Mouse (Mus musculus) ES-Bruce4 (cell line): ENCODE results near the gene Csf1. TPM values are rescaled to one million over a fixed set of nuclear protein-coding genes. Genes with fewer than 3 reads are reported as not detected.

Source experiments
- H3K27ac ChIP-seq: 2 replicates; pipeline ENCODE4 v1.5.1; 2012; ENCODE audit warnings: low read length, inconsistent platforms; ENCODE audit not compliant: insufficient read depth
- H3K27me3 ChIP-seq: 2 replicates; pipeline ENCODE4 v1.6.1; 2012; ENCODE audit warnings: mild to moderate bottlenecking, low read length, inconsistent platforms; ENCODE audit not compliant: control insufficient read depth, poor library complexity, insufficient read depth, severe bottlenecking
- H3K36me3 ChIP-seq: 2 replicates; pipeline ENCODE4 v1.6.1; 2012; ENCODE audit warnings: inconsistent platforms, mild to moderate bottlenecking, low read length, moderate library complexity; ENCODE audit not compliant: control insufficient read depth, poor library complexity, insufficient read depth, severe bottlenecking
- H3K4me1 ChIP-seq: one replicate; pipeline ENCODE4 v1.8.1; 2011; ENCODE audit warnings: low read length; ENCODE audit not compliant: control insufficient read depth, insufficient read depth
- H3K4me3 ChIP-seq: 2 replicates; pipeline ENCODE4 v1.5.1; 2011; ENCODE audit warnings: low read depth, mild to moderate bottlenecking, low read length
- H3K9ac ChIP-seq: 2 replicates; pipeline ENCODE4 v1.6.1; 2012; ENCODE audit warnings: low read depth, mild to moderate bottlenecking, inconsistent platforms; ENCODE audit not compliant: poor library complexity, severe bottlenecking
- H3K9me3 ChIP-seq: replicated peaks from 2 replicates; pipeline ENCODE4 v1.6.1; 2012; ENCODE audit warnings: mild to moderate bottlenecking, low read length, inconsistent platforms; ENCODE audit not compliant: control insufficient read depth, poor library complexity, insufficient read depth, severe bottlenecking
- CTCF ChIP-seq: IDR thresholded peaks from one replicate; pipeline ENCODE4 v1.8.1; 2011; ENCODE audit warnings: low read depth, low read length
- EP300 ChIP-seq: IDR thresholded peaks from 2 replicates; pipeline ENCODE4 v1.6.1; 2011; ENCODE audit warnings: low read depth, low read length; ENCODE audit not compliant: insufficient read depth
- POLR2A ChIP-seq: IDR thresholded peaks from one replicate; pipeline ENCODE4 v1.8.1; 2011; ENCODE audit warnings: low read length; ENCODE audit not compliant: insufficient read depth
- polyA plus RNA-seq: library from polyadenylated mRNA; stranded (reverse); fragments of >200 nt; gene quantifications from 2 replicates; pipeline ENCODE4 v1.2.4, GENCODE M21; 2011; ENCODE audit warnings: low read depth; ENCODE audit not compliant: missing spikeins, insufficient read depth, insufficient read length

Gene Csf1
- polyA plus RNA-seq, 1 experiment = 27.0 TPM

GRCm38 (mm10) chr3:107792736-107793135 lies 32.5 kb upstream of the Csf1 start:
- no peaks in the 10 kb centered on the region for H3K4me1 ChIP-seq
- H3K9ac ChIP-seq = no peak overlapping the region
- H3K36me3 ChIP-seq = no peaks in the 10 kb centered on the region
- no peak overlapping the region for H3K4me3 ChIP-seq
- no peak overlapping the region for H3K27ac ChIP-seq
- no peaks in the 10 kb centered on the region for H3K27me3 ChIP-seq
- no peak for TF ChIP-seq POLR2A
- TF ChIP-seq CTCF = no peak
- TF ChIP-seq EP300 = no peak
- no peaks in the 10 kb centered on the region for H3K9me3 ChIP-seq

DNA sequence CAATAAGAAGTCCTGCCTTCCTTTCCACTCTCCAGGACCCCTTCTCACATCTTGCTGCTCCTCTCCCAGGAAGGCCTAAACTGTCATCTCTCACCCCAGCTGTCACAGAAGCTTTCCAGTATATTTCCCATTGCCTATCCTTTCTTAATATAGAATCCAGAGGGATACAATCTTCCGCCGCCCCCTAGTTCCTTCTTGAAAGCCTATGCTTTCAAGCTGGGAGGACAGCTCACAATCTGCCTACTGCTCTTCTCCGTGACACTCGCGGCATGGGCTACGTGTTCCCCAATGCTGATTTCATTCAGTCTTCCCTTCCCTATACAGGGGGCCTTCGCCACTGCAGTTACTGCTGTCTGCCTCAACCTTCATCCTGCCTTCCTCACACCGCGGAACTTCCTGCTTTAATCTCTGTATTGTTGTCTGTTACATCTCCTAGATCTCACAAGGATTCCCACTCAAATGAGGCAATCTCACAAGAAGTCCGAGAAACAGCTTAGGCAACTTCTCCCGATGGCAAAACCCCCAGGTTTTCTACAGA lies 30.6 kb upstream of the Csf1 start:
- no peak for TF ChIP-seq EP300
- no peak for TF ChIP-seq CTCF
- no peak for TF ChIP-seq POLR2A
- H3K4me3 ChIP-seq = no peak overlapping the region
- H3K9me3 ChIP-seq = no peaks in the 10 kb centered on the region
- H3K9ac ChIP-seq = no peak overlapping the region
- H3K27ac ChIP-seq = no peak overlapping the region
- no peaks in the 10 kb centered on the region for H3K4me1 ChIP-seq
- H3K27me3 ChIP-seq = no peaks in the 10 kb centered on the region
- H3K36me3 ChIP-seq = no peaks in the 10 kb centered on the region

- Histone ChIP-seq H3K36me3 (no peaks in the 10 kb centered on the region), H3K4me1 (no peaks in the 10 kb centered on the region), H3K9ac (no peak overlapping the region), H3K9me3 (no peaks in the 10 kb centered on the region), H3K27me3 (no peaks in the 10 kb centered on the region), H3K4me3 (no peak overlapping the region), H3K27ac (no peak overlapping the region)
- no peak for TF ChIP-seq EP300
- no peak for TF ChIP-seq POLR2A
- no peak for TF ChIP-seq CTCF
Measured at GRCm38 (mm10) chr3:107790227-107790626, 30.0 kb upstream of the Csf1 start.

DNA sequence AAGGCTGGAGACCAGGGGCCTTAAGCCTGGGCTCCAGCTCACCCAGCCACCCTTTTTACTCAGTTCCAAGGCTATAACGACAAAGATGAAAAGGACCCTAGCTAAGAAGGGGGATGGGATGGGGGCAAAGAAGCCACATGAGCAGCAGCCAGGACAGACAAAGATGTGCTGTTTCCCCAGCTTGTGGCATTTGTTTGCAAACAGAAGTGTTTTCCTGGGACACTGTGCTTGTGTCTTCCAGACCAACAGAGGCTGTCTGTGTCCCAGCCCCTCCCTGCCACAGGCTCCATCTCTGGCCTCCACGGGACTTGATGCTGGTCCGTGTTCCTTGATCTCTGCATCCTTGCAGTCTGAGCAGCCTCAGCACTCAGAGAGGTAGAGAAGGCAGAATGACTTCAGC lies 28.6 kb upstream of the Csf1 start:
- Histone ChIP-seq H3K4me1 (no peaks in the 10 kb centered on the region), H3K27ac (no peak overlapping the region), H3K36me3 (no peaks in the 10 kb centered on the region), H3K9ac (no peak overlapping the region), H3K4me3 (no peak overlapping the region), H3K9me3 (no peaks in the 10 kb centered on the region), H3K27me3 (no peaks in the 10 kb centered on the region; the same call in 1 of the 2 replicates)
- no peak for TF ChIP-seq EP300
- TF ChIP-seq POLR2A = no peak
- no peak for TF ChIP-seq CTCF

DNA sequence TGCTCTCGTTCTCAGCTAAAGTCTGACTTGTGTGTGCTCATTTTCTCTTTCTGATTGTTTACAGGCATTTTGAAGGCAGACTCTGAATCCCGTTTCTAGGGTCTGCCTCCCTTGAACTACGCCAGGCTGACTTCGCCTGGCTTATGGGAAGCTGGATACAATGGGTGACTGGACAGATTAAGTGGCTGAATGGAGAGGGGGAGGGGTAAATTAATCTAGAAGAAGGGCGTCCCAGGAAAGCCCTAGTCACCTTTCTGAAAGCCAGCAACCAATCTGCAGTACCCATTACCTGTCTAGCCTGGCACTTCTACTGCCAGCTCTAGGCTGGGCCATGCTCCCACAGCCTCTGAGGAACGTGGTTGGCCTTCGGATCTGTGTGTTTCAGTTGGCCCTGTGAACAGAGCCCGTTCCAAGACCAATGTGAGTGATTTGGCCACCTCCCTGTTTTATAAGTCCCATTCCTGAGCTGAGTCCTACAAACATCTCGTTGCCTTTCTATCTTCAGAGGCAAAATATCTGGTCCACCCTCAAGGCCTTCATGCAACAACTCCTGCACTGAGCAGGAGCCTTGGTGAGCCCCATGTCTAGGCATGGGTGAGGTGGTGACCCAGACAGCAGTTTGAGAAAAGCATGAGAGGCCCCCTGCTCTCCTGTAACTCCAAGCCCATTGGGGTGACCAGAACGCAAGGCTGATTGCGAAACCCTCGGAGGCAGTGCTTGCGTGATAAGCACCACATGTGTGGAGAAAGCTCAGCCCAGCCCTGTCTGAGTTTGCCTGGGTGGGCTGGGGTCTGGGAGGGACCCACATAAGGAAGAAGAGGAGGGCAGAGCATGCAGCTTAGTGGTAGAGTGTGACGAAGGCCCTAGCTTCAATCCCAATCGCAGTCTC lies 27.6 kb upstream of the Csf1 start:
- H3K9ac ChIP-seq = no peak overlapping the region
- no peaks in the 10 kb centered on the region for H3K4me1 ChIP-seq
- no peaks in the 10 kb centered on the region; the same call in 1 of the 2 replicates for H3K27me3 ChIP-seq
- no peaks in the 10 kb centered on the region for H3K9me3 ChIP-seq
- no peaks in the 10 kb centered on the region for H3K36me3 ChIP-seq
- no peak overlapping the region for H3K27ac ChIP-seq
- TF ChIP-seq EP300 (no peak), CTCF (no peak), POLR2A (no peak)
- no peak overlapping the region for H3K4me3 ChIP-seq
